In genomic region chr11:90032807-90033206, GRCm38 (mm10) we compare ENCODE assay signal across 8 mouse cellular contexts. TPM values are rescaled to one million over a fixed set of nuclear protein-coding genes. Genes with fewer than 3 reads are reported as not detected.
DNase-seq lines count a peak whose midpoint lies in the region; ATAC-seq lines count a peak whose summit lies in the region.

No protein-coding gene starts in this region.

- peak overlapping the region; percentile 26 for H3K4me3 ChIP-seq in hindbrain, embryonic 10.5 days
- no peak overlapping the region; the same call in 1 of the 2 replicates for H3K4me3 ChIP-seq in hindbrain, embryonic 11.5 days (ENCODE audit: low read depth, low read length)
- peak overlapping the region; percentile 29 for H3K4me3 ChIP-seq in embryonic facial prominence, embryonic 12.5 days
- peak overlapping the region; percentile 22 for H3K4me3 ChIP-seq in hindbrain, embryonic 16.5 days (ENCODE audit: low read length)
- H3K4me3 ChIP-seq in midbrain, embryonic 15.5 days: 0 out of 2 replicates have a peak overlapping the region, but pooled peaks have one; percentile 3

- H3K4me2 ChIP-seq in hindbrain, embryonic 11.5 days (replicated peaks; ENCODE audit: low read depth, low read length): no peak overlapping the region
- peak overlapping the region; percentile 51 for H3K4me2 ChIP-seq in embryonic facial prominence, embryonic 12.5 days (replicated peaks)
- H3K4me2 ChIP-seq in hindbrain, embryonic 16.5 days (ENCODE audit: low read length): peak overlapping the region; percentile 46
- H3K4me2 ChIP-seq in midbrain, embryonic 15.5 days: peak overlapping the region; percentile 35

- H3K27ac ChIP-seq in hindbrain, embryonic 10.5 days: 0 out of 2 replicates have a peak overlapping the region, but pooled peaks have one; percentile 40
- H3K27ac ChIP-seq in hindbrain, embryonic 11.5 days (ENCODE audit: low read depth, low read length): no peak overlapping the region
- no peak overlapping the region for H3K27ac ChIP-seq in embryonic facial prominence, embryonic 12.5 days
- no peak overlapping the region for H3K27ac ChIP-seq in hindbrain, embryonic 16.5 days (ENCODE audit: low read depth, low read length)
- H3K27ac ChIP-seq in midbrain, embryonic 15.5 days: no peak overlapping the region

- no peak for DNase-seq in hindbrain, embryonic 10.5 days (ENCODE audit: low spot score)
- DNase-seq in hindbrain, embryonic 11.5 days (ENCODE audit: low spot score): no peak
- DNase-seq in cerebellum, adult 11 months: no peak
- no peak for DNase-seq in frontal cortex, adult 2 months (ENCODE audit: extremely low spot score in 1 of 2, low spot score in 1 of 2)
- no peak for DNase-seq in layer of hippocampus, postnatal 36 days

- H3K4me1 ChIP-seq in hindbrain, embryonic 10.5 days (replicated peaks): peaks cover 25% of the 10 kb centered on the region
- H3K4me1 ChIP-seq in hindbrain, embryonic 11.5 days (replicated peaks; ENCODE audit: control insufficient read depth, insufficient read depth, low read length): 0 out of 2 replicates have a peak, but pooled peaks cover 2% of the 10 kb centered on the region
- peaks cover 28% of the 10 kb centered on the region for H3K4me1 ChIP-seq in embryonic facial prominence, embryonic 12.5 days
- H3K4me1 ChIP-seq in hindbrain, embryonic 16.5 days (ENCODE audit: control insufficient read depth, insufficient read depth, low read depth, low read length): peaks cover 9% of the 10 kb centered on the region
- peaks cover 19% of the 10 kb centered on the region for H3K4me1 ChIP-seq in midbrain, embryonic 15.5 days

- no peak overlapping the region for H3K9ac ChIP-seq in hindbrain, embryonic 11.5 days (ENCODE audit: low read depth, low read length)
- peak overlapping the region; percentile 27; the same call in 1 of the 2 replicates for H3K9ac ChIP-seq in embryonic facial prominence, embryonic 12.5 days
- H3K9ac ChIP-seq in hindbrain, embryonic 16.5 days (ENCODE audit: low read depth, low read length): no peak overlapping the region; the same call in 1 of the 2 replicates
- no peak overlapping the region for H3K9ac ChIP-seq in midbrain, embryonic 15.5 days

- no peak for ATAC-seq in hindbrain, embryonic 11.5 days (ENCODE audit: low FRiP score)
- no peak for ATAC-seq in embryonic facial prominence, embryonic 12.5 days (ENCODE audit: insufficient number of reproducible peaks, insufficient read depth, low FRiP score, low TSS enrichment)
- ATAC-seq in hindbrain, embryonic 16.5 days: no peak
- no peak for ATAC-seq in midbrain, embryonic 15.5 days (replicated peaks)

- H3K36me3 ChIP-seq in hindbrain, embryonic 10.5 days: no peaks in the 10 kb centered on the region
- H3K36me3 ChIP-seq in hindbrain, embryonic 11.5 days (ENCODE audit: control insufficient read depth, insufficient read depth, low read length): no peaks in the 10 kb centered on the region
- H3K36me3 ChIP-seq in embryonic facial prominence, embryonic 12.5 days: peaks cover 19% of the 10 kb centered on the region
- H3K36me3 ChIP-seq in hindbrain, embryonic 16.5 days (ENCODE audit: control insufficient read depth, insufficient read depth, low read length): no peaks in the 10 kb centered on the region; the same call in 1 of the 2 replicates
- H3K36me3 ChIP-seq in midbrain, embryonic 15.5 days (replicated peaks): no peaks in the 10 kb centered on the region

- WGBS in hindbrain, embryonic 10.5 days: 28% methylated on average over 8 of the region's 8 CpGs
- WGBS in hindbrain, embryonic 11.5 days: 23% methylated on average over 8 of the region's 8 CpGs
- 17% methylated on average over 8 of the region's 8 CpGs for WGBS in embryonic facial prominence, embryonic 12.5 days
- WGBS in hindbrain, embryonic 16.5 days: 24% methylated on average over 8 of the region's 8 CpGs
- WGBS in midbrain, embryonic 15.5 days: 26% methylated on average over 8 of the region's 8 CpGs

- H3K27me3 ChIP-seq in hindbrain, embryonic 10.5 days (ENCODE audit: insufficient read depth, poor library complexity, severe bottlenecking): peaks cover 46% of the 10 kb centered on the region
- peaks cover 12% of the 10 kb centered on the region; the same call in 1 of the 2 replicates for H3K27me3 ChIP-seq in hindbrain, embryonic 11.5 days (ENCODE audit: control insufficient read depth, insufficient read depth, low read length)
- H3K27me3 ChIP-seq in embryonic facial prominence, embryonic 12.5 days: peaks cover 5% of the 10 kb centered on the region; the same call in 1 of the 2 replicates
- peaks cover 10% of the 10 kb centered on the region for H3K27me3 ChIP-seq in hindbrain, embryonic 16.5 days (replicated peaks; ENCODE audit: control insufficient read depth, insufficient read depth, low read length)
- peaks cover 21% of the 10 kb centered on the region for H3K27me3 ChIP-seq in midbrain, embryonic 15.5 days (replicated peaks)

- H3K9me3 ChIP-seq in hindbrain, embryonic 10.5 days: 0 out of 2 replicates have a peak, but pooled peaks cover 2% of the 10 kb centered on the region
- no peaks in the 10 kb centered on the region for H3K9me3 ChIP-seq in hindbrain, embryonic 11.5 days (ENCODE audit: control insufficient read depth, low read length)
- no peaks in the 10 kb centered on the region for H3K9me3 ChIP-seq in embryonic facial prominence, embryonic 12.5 days
- H3K9me3 ChIP-seq in hindbrain, embryonic 16.5 days (ENCODE audit: control insufficient read depth, low read length): peaks cover 2% of the 10 kb centered on the region; the same call in 1 of the 2 replicates
- H3K9me3 ChIP-seq in midbrain, embryonic 15.5 days: no peaks in the 10 kb centered on the region

RNA-seq across cellular contexts. Expression of gene Tmem100, which starts 2.7 kb away (rescaled TPM):
- polyA plus RNA-seq in hindbrain, embryonic 10.5 days (2016; fragmentation: Nextera tagmentation; extraction: Ambion mirVana): 4.5 and 7.5 TPM in 2 replicates
- polyA plus RNA-seq in hindbrain, embryonic 11.5 days (2014; fragmentation: Nextera tagmentation; extraction: Ambion mirVana): 6.0 and 6.6 TPM in 2 replicates
- 25.9 and 27.5 TPM in 2 replicates for polyA plus RNA-seq in embryonic facial prominence, embryonic 12.5 days (2016; fragmentation: Nextera tagmentation; extraction: Ambion mirVana)
- polyA plus RNA-seq in hindbrain, embryonic 16.5 days (2015; fragmentation: Nextera tagmentation; extraction: Ambion mirVana): 15.0 and 19.4 TPM in 2 replicates
- 7.8 and 8.8 TPM in 2 replicates for polyA plus RNA-seq in midbrain, embryonic 15.5 days (2015; fragmentation: Nextera tagmentation; extraction: Ambion mirVana)
- polyA plus RNA-seq in frontal cortex, adult 2 months (2012; rRNA removed): 18.3 and 20.2 TPM in 2 replicates
- total RNA-seq in layer of hippocampus, postnatal 36 days (2021): 10 to 100 TPM; 15.3 to 18.5 TPM

RNA-seq across cellular contexts. Expression of gene Pctp, which starts 30.1 kb away (rescaled TPM):
- polyA plus RNA-seq in hindbrain, embryonic 10.5 days (2016; fragmentation: Nextera tagmentation; extraction: Ambion mirVana): 15.0 and 19.6 TPM in 2 replicates
- 5.1 and 6.2 TPM in 2 replicates for polyA plus RNA-seq in hindbrain, embryonic 11.5 days (2014; fragmentation: Nextera tagmentation; extraction: Ambion mirVana)
- 7.5 and 7.7 TPM in 2 replicates for polyA plus RNA-seq in embryonic facial prominence, embryonic 12.5 days (2016; fragmentation: Nextera tagmentation; extraction: Ambion mirVana)
- 0.78 and 1.5 TPM in 2 replicates for polyA plus RNA-seq in hindbrain, embryonic 16.5 days (2015; fragmentation: Nextera tagmentation; extraction: Ambion mirVana)
- polyA plus RNA-seq in midbrain, embryonic 15.5 days (2015; fragmentation: Nextera tagmentation; extraction: Ambion mirVana): 1.4 and 1.7 TPM in 2 replicates
- 1.8 and 2.2 TPM in 2 replicates for polyA plus RNA-seq in frontal cortex, adult 2 months (2012; rRNA removed)
- total RNA-seq in layer of hippocampus, postnatal 36 days (2021): under 1 TPM; 0.68 to 0.77 TPM
